Mouse (Mus musculus): ENCODE data around the gene Zfp398. TPM values are rescaled to one million over a fixed set of nuclear protein-coding genes. Genes with fewer than 3 reads are reported as not detected.
A peak's percentile ranks its signal among the peaks of the same experiment; 100 is the strongest.

Gene Zfp398
- total RNA-seq (2012; rRNA removed): 1.8 and 2.2 TPM in 2 replicates
- total RNA-seq (2014; rRNA removed): 1.5 and 1.8 TPM in 2 replicates
- 4.4 and 4.6 TPM in 2 replicates for polyA plus RNA-seq (2012; ENCODE audit: insufficient read length, low read depth)

GRCm38 (mm10) chr6:47835482-47835983 is at the start of gene Zfp398:
TSS of gene Zfp398 (plus strand) at chr6:47835661.
- peak within 1 kb of the TSS; percentile 91 to 99 (median 98) for H3K4me3 ChIP-seq (replicated peaks in 1 of 3; ENCODE audit: low read depth in 2 of 3, low read length in 2 of 3, poor library complexity in 1 of 3)
- no peaks in the 10 kb centered on the region for H3K9me3 ChIP-seq (replicated peaks; ENCODE audit: low read length)
- peaks cover 2 to 18% of the 10 kb centered on the region in 2 experiments for H3K4me1 ChIP-seq (ENCODE audit: control insufficient read depth in 1 of 2, insufficient read depth in 2 of 2)
- peak within 1 kb of the TSS; percentile 80 for H3K9ac ChIP-seq (ENCODE audit: insufficient read depth, low read depth)
- TF ChIP-seq BHLHE40 (IDR thresholded peaks at IDR 0.05; ENCODE audit: low read depth, low read length) (0 out of 2 replicates have a peak, but pooled peaks have one; percentile 18), ELF1 (IDR thresholded peaks at IDR 0.05; ENCODE audit: low read depth, low read length) (peak; percentile 76), USF1 (IDR thresholded peaks at IDR 0.05; ENCODE audit: low read depth, low read length) (no peak), MXI1 (IDR thresholded peaks at IDR 0.05; ENCODE audit: low read depth, low read length) (peak; percentile 76), ZNF384 (IDR thresholded peaks at IDR 0.05; ENCODE audit: low read depth, low read length) (peak; percentile 45; the same call in 1 of the 2 replicates), POLR2A (IDR thresholded peaks at IDR 0.05; ENCODE audit: low read depth, low read length) (peak; percentile 68), CTCF (conservative IDR thresholded peaks at IDR 0.05 in 1 of 2, IDR thresholded peaks at IDR 0.05 in 1 of 2; ENCODE audit: low read depth in 2 of 2, low read length in 2 of 2) (peak in 1 of 2 experiments; percentile 100; a peak in 2 of 4 replicates), MAZ (IDR thresholded peaks at IDR 0.05; ENCODE audit: low read depth, low read length) (peak; percentile 78; the same call in 1 of the 2 replicates), MAX (IDR thresholded peaks at IDR 0.05; ENCODE audit: low read length) (peak; percentile 47; the same call in 1 of the 2 replicates), ETS1 (conservative IDR thresholded peaks at IDR 0.05; ENCODE audit: low read depth, low read length) (no peak; the same call in 1 of the 2 replicates), NRF1 (IDR thresholded peaks at IDR 0.05; ENCODE audit: low read depth, low read length) (peak; percentile 40; the same call in 1 of the 2 replicates), JUND (conservative IDR thresholded peaks at IDR 0.05; ENCODE audit: low read depth, low read length) (no peak), SIN3A (IDR thresholded peaks at IDR 0.05; ENCODE audit: low read length) (peak; percentile 88), TCF12 (IDR thresholded peaks at IDR 0.05; ENCODE audit: low read depth, low read length) (peak; percentile 86), USF2 (conservative IDR thresholded peaks at IDR 0.05; ENCODE audit: low read depth, low read length) (no peak), MEF2A (IDR thresholded peaks at IDR 0.05; ENCODE audit: borderline replicate concordance, low read depth, low read length) (0 out of 2 replicates have a peak, but pooled peaks have one; percentile 66), UBTF (IDR thresholded peaks at IDR 0.05; ENCODE audit: low read depth, low read length) (peak; percentile 91), HCFC1 (IDR thresholded peaks at IDR 0.05; ENCODE audit: low read depth, low read length) (peak; percentile 77), RAD21 (IDR thresholded peaks at IDR 0.05; ENCODE audit: low read depth, low read length) (peak; percentile 45), TBP (conservative IDR thresholded peaks at IDR 0.05; ENCODE audit: low read depth, low read length) (no peak), CHD1 (IDR thresholded peaks at IDR 0.05; ENCODE audit: low read depth, low read length) (peak; percentile 58; the same call in 1 of the 2 replicates), CHD2 (IDR thresholded peaks at IDR 0.05; ENCODE audit: low read length) (peak; percentile 67; the same call in 1 of the 2 replicates), NELFE (IDR thresholded peaks at IDR 0.05; ENCODE audit: low read depth, low read length) (peak; percentile 78), IRF4 (IDR thresholded peaks at IDR 0.05; ENCODE audit: low read depth, low read length) (peak; percentile 84), ZMIZ1 (IDR thresholded peaks at IDR 0.05; ENCODE audit: low read depth, low read length) (peak; percentile 66; the same call in 1 of the 2 replicates), KAT2A (IDR thresholded peaks at IDR 0.05; ENCODE audit: insufficient replicate concordance, low read length) (no peak), SMC3 (IDR thresholded peaks at IDR 0.05; ENCODE audit: low read depth, low read length) (peak; percentile 76), GABPA (IDR thresholded peaks at IDR 0.05; ENCODE audit: insufficient replicate concordance, low read depth, low read length) (peak; percentile 45; the same call in 1 of the 2 replicates)
- H3K27ac ChIP-seq (ENCODE audit: insufficient read depth, low read depth): peak within 1 kb of the TSS; percentile 89
- dilution Hi-C loops (cut with MboI; ENCODE audit: extremely low pct_ligation_motif_present, extremely low pct_unique_long_range_greater_than_20kb, low sequenced_read_pairs): no loop called here
- H3K4me2 ChIP-seq (ENCODE audit: insufficient read depth, low read depth, poor library complexity, severe bottlenecking): peak within 1 kb of the TSS; percentile 70
- in situ Hi-C loops (cut with MboI; ENCODE audit: low pct_ligation_motif_present, low pct_unique_long_range_greater_than_20kb, low sequenced_read_pairs): no loop called here
- H3K79me2 ChIP-seq (replicated peaks; ENCODE audit: control insufficient read depth, extremely low read depth, insufficient read depth, poor library complexity, severe bottlenecking): peaks cover 7% of the 10 kb centered on the region; the same call in 1 of the 2 replicates
- DNase-seq (ENCODE audit: extremely low read depth): peak; percentile 87
- H3K36me3 ChIP-seq (replicated peaks in 1 of 2; ENCODE audit: control insufficient read depth in 1 of 2, insufficient read depth in 1 of 2, low read length in 1 of 2): peaks cover 4 to 9% of the 10 kb centered on the region in 2 experiments
- no peaks in the 10 kb centered on the region for H3K27me3 ChIP-seq (replicated peaks)

Measured in CH12.LX (cell line).